Mouse (Mus musculus) CH12.LX (cell line): ENCODE measurements around the gene Cby1. TPM values are rescaled to one million over a fixed set of nuclear protein-coding genes. Genes with fewer than 3 reads are reported as not detected.
A peak's percentile ranks its signal among the peaks of the same experiment; 100 is the strongest.

Experiments
- DNase-seq: peaks from one replicate; pipeline ENCODE4 v3.0.0-alpha.2; 2013; ENCODE audit errors: extremely low read depth
- H3K27ac ChIP-seq: 2 replicates; pipeline ENCODE4 v1.5.1; 2012; ENCODE audit warnings: low read depth, mild to moderate bottlenecking, control low read depth, moderate library complexity; ENCODE audit not compliant: insufficient read depth
- H3K27me3 ChIP-seq: replicated peaks from 2 replicates; pipeline ENCODE3; 2012; ENCODE audit warnings: inconsistent platforms
- H3K36me3 ChIP-seq, 2 experiments: replicated peaks in 1 of 2; 2 replicates each; pipeline versions ENCODE3 to v1.6.1; 2012; ENCODE audit warnings: inconsistent platforms in 1 of 2, low read length in 1 of 2, mild to moderate bottlenecking in 1 of 2, mixed read lengths in 1 of 2, moderate library complexity in 1 of 2; ENCODE audit not compliant: control insufficient read depth in 1 of 2, insufficient read depth in 1 of 2
- H3K4me1 ChIP-seq, 2 experiments: 2 replicates each; pipeline ENCODE4 v1.6.1; 2012; ENCODE audit warnings: inconsistent platforms in 1 of 2, moderate library complexity in 1 of 2; ENCODE audit not compliant: insufficient read depth in 2 of 2, control insufficient read depth in 1 of 2
- H3K4me2 ChIP-seq: 2 replicates; pipeline ENCODE4 v1.6.1; 2012; ENCODE audit warnings: low read depth, mild to moderate bottlenecking, control low read depth; ENCODE audit not compliant: poor library complexity, insufficient read depth, severe bottlenecking
- H3K4me3 ChIP-seq, 3 experiments: fragments of 150-350 bp in 1 of 3; sonication (generic) in 1 of 3; replicated peaks in 1 of 3; 2 replicates each; pipeline versions ENCODE3 to v1.5.1; 2011 to 2012; ENCODE audit warnings: low read depth in 2 of 3, low read length in 2 of 3, mild to moderate bottlenecking in 2 of 3, moderate library complexity in 2 of 3, control low read depth in 1 of 3, improper control_type of control experiment in 1 of 3, inconsistent platforms in 1 of 3, mixed read lengths in 1 of 3; ENCODE audit not compliant: poor library complexity in 1 of 3
- H3K79me2 ChIP-seq: replicated peaks from 2 replicates; pipeline ENCODE4 v1.6.1; 2012; ENCODE audit warnings: mild to moderate bottlenecking, moderate library complexity; ENCODE audit not compliant: control insufficient read depth, poor library complexity, insufficient read depth, severe bottlenecking; ENCODE audit errors: extremely low read depth
- H3K9ac ChIP-seq: 2 replicates; pipeline ENCODE4 v1.6.1; 2012; ENCODE audit warnings: low read depth, mild to moderate bottlenecking, control low read depth, moderate library complexity; ENCODE audit not compliant: insufficient read depth
- H3K9me3 ChIP-seq: replicated peaks from 2 replicates; pipeline ENCODE3; 2012; ENCODE audit warnings: low read length, inconsistent platforms, mixed read lengths
- CTCF ChIP-seq, 2 experiments: IDR thresholded peaks in 1 of 2; conservative IDR thresholded peaks in 1 of 2; 2 replicates each; pipeline ENCODE4 v1.5.1; 2011 to 2012; ENCODE audit warnings: low read depth in 2 of 2, low read length in 2 of 2, improper control_type of control experiment in 1 of 2, inconsistent platforms in 1 of 2, mild to moderate bottlenecking in 1 of 2, moderate library complexity in 1 of 2
- ELF1 ChIP-seq: IDR thresholded peaks from 2 replicates; pipeline ENCODE4 v1.6.1; 2014; ENCODE audit warnings: low read depth, mild to moderate bottlenecking, inconsistent platforms, low read length, improper control_type of control experiment
- EP300 ChIP-seq: IDR thresholded peaks from 2 replicates; pipeline ENCODE4 v1.6.1; 2011; ENCODE audit warnings: low read length, improper control_type of control experiment
- KAT2A ChIP-seq: IDR thresholded peaks from 2 replicates; pipeline ENCODE4 v1.6.1; 2012; ENCODE audit warnings: low read length, improper control_type of control experiment, inconsistent platforms; ENCODE audit not compliant: insufficient replicate concordance
- MYC ChIP-seq: IDR thresholded peaks from 2 replicates; pipeline ENCODE4 v1.6.1; 2011; ENCODE audit warnings: low read depth, mild to moderate bottlenecking, improper control_type of control experiment, low read length
- NELFE ChIP-seq: IDR thresholded peaks from 2 replicates; pipeline ENCODE4 v1.6.1; 2011; ENCODE audit warnings: low read depth, low read length, improper control_type of control experiment
- POLR2A ChIP-seq: IDR thresholded peaks from 2 replicates; pipeline ENCODE4 v1.6.1; 2011; ENCODE audit warnings: low read depth, mild to moderate bottlenecking, improper control_type of control experiment, low read length
- RAD21 ChIP-seq: IDR thresholded peaks from 2 replicates; pipeline ENCODE4 v1.6.1; 2011; ENCODE audit warnings: low read depth, mild to moderate bottlenecking, low read length, improper control_type of control experiment, moderate library complexity
- RCOR1 ChIP-seq: conservative IDR thresholded peaks from 2 replicates; pipeline ENCODE4 v1.6.1; 2012; ENCODE audit warnings: low read depth, mild to moderate bottlenecking, inconsistent platforms, low read length, improper control_type of control experiment
- SMC3 ChIP-seq: IDR thresholded peaks from 2 replicates; pipeline ENCODE4 v1.6.1; 2011; ENCODE audit warnings: low read depth, low read length, improper control_type of control experiment
- ZKSCAN1 ChIP-seq: IDR thresholded peaks from 2 replicates; pipeline ENCODE4 v1.6.1; 2012; ENCODE audit warnings: low read depth, inconsistent platforms, low read length, improper control_type of control experiment, borderline replicate concordance
- ZMIZ1 ChIP-seq: IDR thresholded peaks from 2 replicates; pipeline ENCODE4 v1.6.1; 2012; ENCODE audit warnings: low read depth, mild to moderate bottlenecking, inconsistent platforms, low read length, improper control_type of control experiment
- dilution Hi-C: fragments of 300-500 bp; cut with MboI; formaldehyde crosslinking; loops from 2 replicates; pipeline ENCODE4 v1.14.3; 2020; ENCODE audit warnings: low sequenced_read_pairs; ENCODE audit not compliant: extremely low pct_unique_long_range_greater_than_20kb, extremely low pct_ligation_motif_present
- in situ Hi-C: fragments of 300-500 bp; cut with MboI; formaldehyde crosslinking; loops from 3 replicates; pipeline ENCODE4 v1.14.3; 2019; ENCODE audit warnings: low sequenced_read_pairs, low pct_ligation_motif_present, low pct_unique_long_range_greater_than_20kb, mixed read lengths
- polyA plus RNA-seq: library from polyadenylated mRNA; unstranded; fragments of >175 nt; gene quantifications from 2 replicates; pipeline ENCODE4 v1.2.1, GENCODE M21; 2012; ENCODE audit warnings: low read depth; ENCODE audit not compliant: insufficient read length
- total RNA-seq, 2 experiments: library from RNA; depleted of rRNA; stranded (reverse); fragments of 300-350 nt in 1 of 2; fragments of >200 nt in 1 of 2; gene quantifications; 2 replicates each; pipeline ENCODE4 v1.2.3; 2012 to 2014

The Cby1 gene
- total and polyA plus RNA-seq, 3 experiments: 16.9 to 19.3 (median 17.6) TPM

DNA sequence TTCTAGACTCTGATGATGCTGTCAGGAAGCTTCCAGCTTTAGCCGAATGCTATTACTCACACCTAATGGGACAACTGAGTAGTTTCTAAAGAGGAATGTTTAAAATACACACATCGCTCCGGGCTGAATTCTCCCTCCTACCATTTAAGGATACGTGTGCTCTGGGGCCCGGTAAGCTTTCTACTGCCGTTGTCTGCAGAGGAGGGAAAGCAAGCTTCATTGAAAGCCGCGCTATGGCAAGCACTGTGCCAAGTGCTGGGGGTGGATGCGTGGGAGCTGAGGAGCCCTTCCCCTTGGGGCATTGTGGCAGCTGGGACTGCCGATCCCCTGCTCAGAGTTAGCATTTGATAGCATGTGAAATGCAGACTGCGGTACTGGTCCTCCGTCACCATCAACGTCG lies 2.5 kb upstream of the Cby1 start:
- Histone ChIP-seq H3K27ac (no peak overlapping the region), H3K36me3 (no peaks in the 10 kb centered on the region), H3K27me3 (no peaks in the 10 kb centered on the region), H3K4me3 (no peak overlapping the region), H3K9ac (no peak overlapping the region), H3K9me3 (peaks cover 2% of the 10 kb centered on the region), H3K79me2 (no peaks in the 10 kb centered on the region), H3K4me2 (no peak overlapping the region)
- no peak for DNase-seq
- in situ Hi-C loops: no loop called here
- TF ChIP-seq RAD21 (no peak), EP300 (no peak), RCOR1 (no peak)
- TF ChIP-seq, all 38 proteins: peak for 0
- peaks cover 3 to 11% of the 10 kb centered on the region in 2 experiments; a peak in 3 of 4 replicates for H3K4me1 ChIP-seq
- dilution Hi-C loops: no loop called here

DNA sequence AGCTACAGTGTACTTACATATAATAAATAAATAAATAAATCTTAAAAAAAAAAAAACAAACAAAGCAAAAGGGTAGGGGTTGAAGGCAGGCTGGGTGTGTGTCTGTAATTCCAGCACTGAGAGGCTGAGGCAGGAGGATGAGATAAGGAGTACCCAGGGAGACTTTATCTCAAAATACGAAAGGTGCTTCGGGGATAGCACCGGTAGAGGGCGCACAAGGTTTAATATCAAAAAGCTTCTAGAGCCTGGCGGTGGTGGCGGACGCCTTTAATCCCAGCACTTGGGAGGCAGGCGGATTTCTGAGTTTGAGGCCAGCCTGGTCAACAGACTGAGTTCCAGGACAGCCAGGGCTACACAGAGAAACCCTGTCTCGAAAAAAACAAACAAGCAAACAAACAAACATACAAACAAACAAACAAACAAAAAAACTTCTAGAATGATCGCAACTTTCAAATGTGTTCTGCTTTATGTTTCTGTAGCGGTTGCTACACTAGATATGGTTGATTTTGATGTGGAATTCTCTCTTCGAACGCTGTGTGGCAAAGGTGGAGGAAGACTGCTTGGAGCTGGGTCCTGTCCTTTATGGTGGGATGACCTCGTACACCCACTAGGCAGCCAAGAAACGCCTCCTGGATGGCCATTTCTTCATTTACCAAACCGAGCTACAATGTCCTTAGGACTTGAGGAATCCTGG lies 1.0 kb upstream of the Cby1 start:
- Histone ChIP-seq H3K36me3 (peaks cover 4 to 11% of the 10 kb centered on the region in 2 experiments), H3K27ac (no peak overlapping the region)

DNA sequence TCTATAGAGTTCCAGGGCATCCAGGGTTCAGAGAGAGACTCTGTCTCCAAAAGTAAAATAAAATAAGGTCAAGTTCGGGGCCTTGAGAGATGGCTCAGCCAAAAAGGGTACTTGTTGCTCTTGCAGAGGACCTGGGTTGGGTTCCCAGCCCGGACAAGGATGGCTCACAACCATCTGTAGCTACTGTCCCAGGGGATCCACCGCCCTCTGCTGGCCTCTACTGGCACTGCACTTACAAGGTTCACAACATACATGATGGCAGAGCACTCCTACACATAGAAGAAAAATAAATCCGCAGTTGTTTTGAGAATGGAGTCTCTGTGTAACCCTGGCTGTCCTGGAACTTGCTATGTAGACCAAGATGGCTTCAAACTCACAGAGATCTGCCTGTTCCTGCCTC lies 2.9 kb downstream of the Cby1 start:
- Histone ChIP-seq H3K4me3 (no peak overlapping the region), H3K4me1 (peaks cover 0 to 11% of the 10 kb centered on the region in 2 experiments; a peak in 2 of 4 replicates), H3K9ac (no peak overlapping the region), H3K4me2 (no peak overlapping the region), H3K79me2 (no peaks in the 10 kb centered on the region), H3K27ac (no peak overlapping the region), H3K9me3 (peaks cover 7% of the 10 kb centered on the region), H3K36me3 (peaks cover 15 to 39% of the 10 kb centered on the region in 2 experiments), H3K27me3 (no peaks in the 10 kb centered on the region)
- no peak for TF ChIP-seq ELF1
- peak; percentile 56 to 59 for TF ChIP-seq CTCF (conservative IDR thresholded peaks at IDR 0.05 in 1 of 2, IDR thresholded peaks at IDR 0.05 in 1 of 2; ENCODE audit: low read depth in 2 of 2, low read length in 2 of 2)
- DNase-seq: peak; percentile 48
- in situ Hi-C loops (no loop called here), dilution Hi-C loops (no loop called here)

More for the DNA sequence above, 1.0 kb upstream of the Cby1 start:
- DNase-seq: peak; percentile 88
- H3K4me3 ChIP-seq: peak overlapping the region; percentile 67 to 87 (median 78)
- H3K9me3 ChIP-seq: peaks cover 7% of the 10 kb centered on the region
- no peak for TF ChIP-seq NELFE
- no peak for TF ChIP-seq MYC
- no peak for TF ChIP-seq POLR2A
- TF ChIP-seq SMC3: peak; percentile 29
- TF ChIP-seq KAT2A: no peak
- no peak for TF ChIP-seq ZKSCAN1
- TF ChIP-seq ZMIZ1: no peak
- TF ChIP-seq RAD21: peak; percentile 54
- peak; percentile 39 to 75; a peak in 3 of 4 replicates for TF ChIP-seq CTCF (conservative IDR thresholded peaks at IDR 0.05 in 1 of 2, IDR thresholded peaks at IDR 0.05 in 1 of 2; ENCODE audit: low read depth in 2 of 2, low read length in 2 of 2)
- H3K79me2 ChIP-seq: no peaks in the 10 kb centered on the region
- peak overlapping the region; percentile 50; the same call in 1 of the 2 replicates for H3K9ac ChIP-seq
- dilution Hi-C loops (no loop called here), in situ Hi-C loops (no loop called here)
- peak overlapping the region; percentile 74 for H3K4me2 ChIP-seq
- peaks cover 3 to 11% of the 10 kb centered on the region in 2 experiments; a peak in 3 of 4 replicates for H3K4me1 ChIP-seq
- H3K27me3 ChIP-seq: no peaks in the 10 kb centered on the region
